Mouse (Mus musculus): Measurements from ENCODE around the gene 1810013L24Rik. TPM values are rescaled to one million over a fixed set of nuclear protein-coding genes. Genes with fewer than 3 reads are reported as not detected.

The 1810013L24Rik gene
- total and polyA plus RNA-seq, 3 experiments, result 27.1 to 47.7 (median 30.0) TPM

- dilution Hi-C loops (cut with MboI; ENCODE audit: extremely low pct_ligation_motif_present, extremely low pct_unique_long_range_greater_than_20kb, low sequenced_read_pairs) (no loop called here), in situ Hi-C loops (cut with MboI; ENCODE audit: low pct_ligation_motif_present, low pct_unique_long_range_greater_than_20kb, low sequenced_read_pairs) (loop anchor here (5.0 kb wide), 1 partner anchor 35 kb away; no protein-coding TSS in a partner anchor)
- no peak overlapping the region for H3K4me2 ChIP-seq (ENCODE audit: insufficient read depth, low read depth, poor library complexity, severe bottlenecking)
- no peaks in the 10 kb centered on the region for H3K27me3 ChIP-seq (replicated peaks)
- H3K4me1 ChIP-seq (ENCODE audit: control insufficient read depth in 1 of 2, insufficient read depth in 2 of 2), result peaks cover 6 to 28% of the 10 kb centered on the region in 2 experiments
- no peak overlapping the region for H3K9ac ChIP-seq (ENCODE audit: insufficient read depth, low read depth)
- TF ChIP-seq RAD21 (IDR thresholded peaks at IDR 0.05; ENCODE audit: low read depth, low read length), result no peak
- peak; percentile 62; the same call in 1 of the 2 replicates for TF ChIP-seq MAFK (IDR thresholded peaks at IDR 0.05; ENCODE audit: insufficient replicate concordance, low read length)
- DNase-seq (ENCODE audit: extremely low read depth), result no peak
- no peaks in the 10 kb centered on the region for H3K36me3 ChIP-seq (replicated peaks in 1 of 2; ENCODE audit: control insufficient read depth in 1 of 2, insufficient read depth in 1 of 2, low read length in 1 of 2)
- no peak overlapping the region for H3K4me3 ChIP-seq (replicated peaks in 1 of 3; ENCODE audit: low read depth in 2 of 3, low read length in 2 of 3, poor library complexity in 1 of 3)
- H3K79me2 ChIP-seq (replicated peaks; ENCODE audit: control insufficient read depth, extremely low read depth, insufficient read depth, poor library complexity, severe bottlenecking), result no peaks in the 10 kb centered on the region
- H3K27ac ChIP-seq (ENCODE audit: insufficient read depth, low read depth), result no peak overlapping the region
- no peaks in the 10 kb centered on the region for H3K9me3 ChIP-seq (replicated peaks; ENCODE audit: low read length)
Observed at GRCm38 (mm10) chr16:8822586-8822985, 7.3 kb upstream of the 1810013L24Rik start.

GRCm38 (mm10) chr16:8823661-8824060 is 6.2 kb upstream of the 1810013L24Rik start:
- H3K9me3 ChIP-seq (replicated peaks; ENCODE audit: low read length), result no peaks in the 10 kb centered on the region
- peaks cover 6 to 28% of the 10 kb centered on the region in 2 experiments for H3K4me1 ChIP-seq (ENCODE audit: control insufficient read depth in 1 of 2, insufficient read depth in 2 of 2)
- no peaks in the 10 kb centered on the region for H3K36me3 ChIP-seq (replicated peaks in 1 of 2; ENCODE audit: control insufficient read depth in 1 of 2, insufficient read depth in 1 of 2, low read length in 1 of 2)
- H3K27me3 ChIP-seq (replicated peaks), result no peaks in the 10 kb centered on the region
- no peaks in the 10 kb centered on the region for H3K79me2 ChIP-seq (replicated peaks; ENCODE audit: control insufficient read depth, extremely low read depth, insufficient read depth, poor library complexity, severe bottlenecking)
- peak overlapping the region in 2 of 3 experiments; percentile 2 to 22 for H3K4me3 ChIP-seq (replicated peaks in 1 of 3; ENCODE audit: low read depth in 2 of 3, low read length in 2 of 3, poor library complexity in 1 of 3)
- H3K27ac ChIP-seq (ENCODE audit: insufficient read depth, low read depth), result no peak overlapping the region
- no peak overlapping the region for H3K9ac ChIP-seq (ENCODE audit: insufficient read depth, low read depth)
- dilution Hi-C loops (cut with MboI; ENCODE audit: extremely low pct_ligation_motif_present, extremely low pct_unique_long_range_greater_than_20kb, low sequenced_read_pairs) (no loop called here), in situ Hi-C loops (cut with MboI; ENCODE audit: low pct_ligation_motif_present, low pct_unique_long_range_greater_than_20kb, low sequenced_read_pairs) (loop anchor here (5.0 kb wide), 1 partner anchor 34 kb away; no protein-coding TSS in a partner anchor)
- peak; percentile 89 for DNase-seq (ENCODE audit: extremely low read depth)
- H3K4me2 ChIP-seq (ENCODE audit: insufficient read depth, low read depth, poor library complexity, severe bottlenecking), result no peak overlapping the region
- TF ChIP-seq ZMIZ1 (IDR thresholded peaks at IDR 0.05; ENCODE audit: low read depth, low read length), result no peak
- TF ChIP-seq POLR2A (IDR thresholded peaks at IDR 0.05; ENCODE audit: low read depth, low read length), result peak; percentile 29; the same call in 1 of the 2 replicates
- TF ChIP-seq GABPA (IDR thresholded peaks at IDR 0.05; ENCODE audit: insufficient replicate concordance, low read depth, low read length), result no peak; the same call in 1 of the 2 replicates
- no peak for TF ChIP-seq ZC3H11A (IDR thresholded peaks at IDR 0.05; ENCODE audit: low read depth, low read length)
- no peak for TF ChIP-seq RCOR1 (conservative IDR thresholded peaks at IDR 0.05; ENCODE audit: low read depth, low read length)
- TF ChIP-seq USF2 (conservative IDR thresholded peaks at IDR 0.05; ENCODE audit: low read depth, low read length), result no peak
- TF ChIP-seq USF1 (IDR thresholded peaks at IDR 0.05; ENCODE audit: low read depth, low read length), result no peak
- peak; percentile 91; the same call in 1 of the 2 replicates for TF ChIP-seq KAT2A (IDR thresholded peaks at IDR 0.05; ENCODE audit: insufficient replicate concordance, low read length)
- TF ChIP-seq JUND (conservative IDR thresholded peaks at IDR 0.05; ENCODE audit: low read depth, low read length), result peak; percentile 72
- TF ChIP-seq SMC3 (IDR thresholded peaks at IDR 0.05; ENCODE audit: low read depth, low read length), result no peak
- TF ChIP-seq JUN (IDR thresholded peaks at IDR 0.05; ENCODE audit: insufficient read depth, low read depth, low read length), result peak; percentile 37; the same call in 1 of the 2 replicates
- peak; percentile 90 for TF ChIP-seq ELF1 (IDR thresholded peaks at IDR 0.05; ENCODE audit: low read depth, low read length)
- no peak for TF ChIP-seq POLR2AphosphoS2 (IDR thresholded peaks at IDR 0.05; ENCODE audit: low read depth, low read length)
- no peak for TF ChIP-seq TCF12 (IDR thresholded peaks at IDR 0.05; ENCODE audit: low read depth, low read length)
- TF ChIP-seq UBTF (IDR thresholded peaks at IDR 0.05; ENCODE audit: low read depth, low read length), result no peak
- TF ChIP-seq NELFE (IDR thresholded peaks at IDR 0.05; ENCODE audit: low read depth, low read length), result no peak
- TF ChIP-seq BHLHE40 (IDR thresholded peaks at IDR 0.05; ENCODE audit: low read depth, low read length), result peak; percentile 18; the same call in 1 of the 2 replicates
- TF ChIP-seq IRF4 (IDR thresholded peaks at IDR 0.05; ENCODE audit: low read depth, low read length), result 0 out of 2 replicates have a peak, but pooled peaks have one; percentile 21
- TF ChIP-seq HCFC1 (IDR thresholded peaks at IDR 0.05; ENCODE audit: low read depth, low read length), result peak; percentile 99
- no peak for TF ChIP-seq RAD21 (IDR thresholded peaks at IDR 0.05; ENCODE audit: low read depth, low read length)
- TF ChIP-seq MYC (IDR thresholded peaks at IDR 0.05; ENCODE audit: low read depth, low read length), result no peak; the same call in 1 of the 2 replicates
- TF ChIP-seq PAX5 (IDR thresholded peaks at IDR 0.05; ENCODE audit: low read length), result no peak
- TF ChIP-seq MAFK (IDR thresholded peaks at IDR 0.05; ENCODE audit: insufficient replicate concordance, low read length), result no peak
- no peak for TF ChIP-seq MAZ (IDR thresholded peaks at IDR 0.05; ENCODE audit: low read depth, low read length)
- no peak for TF ChIP-seq MXI1 (IDR thresholded peaks at IDR 0.05; ENCODE audit: low read depth, low read length)
- 0 out of 2 replicates have a peak, but pooled peaks have one; percentile 17 for TF ChIP-seq EP300 (IDR thresholded peaks at IDR 0.05; ENCODE audit: low read length)
- no peak for TF ChIP-seq CHD1 (IDR thresholded peaks at IDR 0.05; ENCODE audit: low read depth, low read length)
- peak; percentile 91 for TF ChIP-seq TBP (conservative IDR thresholded peaks at IDR 0.05; ENCODE audit: low read depth, low read length)
- TF ChIP-seq CTCF (conservative IDR thresholded peaks at IDR 0.05 in 1 of 2, IDR thresholded peaks at IDR 0.05 in 1 of 2; ENCODE audit: low read depth in 2 of 2, low read length in 2 of 2), result no peak
- TF ChIP-seq ZNF384 (IDR thresholded peaks at IDR 0.05; ENCODE audit: low read depth, low read length), result no peak
- no peak for TF ChIP-seq ZKSCAN1 (IDR thresholded peaks at IDR 0.05; ENCODE audit: borderline replicate concordance, low read depth, low read length)
- TF ChIP-seq E2F4 (IDR thresholded peaks at IDR 0.05; ENCODE audit: insufficient replicate concordance, low read depth, low read length), result no peak
- TF ChIP-seq SIN3A (IDR thresholded peaks at IDR 0.05; ENCODE audit: low read length), result no peak
